Mouse (Mus musculus): ENCODE results near the gene C130074G19Rik.

DNA sequence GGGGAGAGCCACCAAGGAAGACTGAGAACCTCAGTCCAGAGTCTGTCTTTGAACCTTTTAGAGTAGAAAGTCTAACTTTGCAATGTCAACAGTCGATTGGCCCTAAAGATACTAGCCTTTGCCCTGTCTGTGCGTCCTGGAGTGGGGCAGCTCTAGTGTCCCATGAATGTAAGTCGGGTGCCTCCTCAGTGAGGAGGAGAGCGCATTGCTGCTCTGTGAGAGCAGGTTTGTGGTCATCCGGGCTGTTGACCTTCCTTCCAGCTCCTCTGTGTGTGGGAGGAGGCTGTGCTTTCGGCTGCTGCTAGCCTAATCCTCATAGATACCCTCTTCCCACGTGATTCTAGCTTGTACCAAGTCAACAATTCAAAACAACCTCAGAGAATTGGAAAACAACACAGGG lies 31.9 kb downstream of the C130074G19Rik start:
- TF ChIP-seq POLR2A (IDR thresholded peaks at IDR 0.05; ENCODE audit: low read depth, low read length) (no peak), CTCF (IDR thresholded peaks at IDR 0.05; ENCODE audit: extremely low read depth, insufficient read length, insufficient replicate concordance, low read depth, low read length) (no peak)
